In genomic region chrX:151804388-151804787, GRCm38 (mm10) we compare ENCODE assay signal across 8 mouse cellular contexts. TPM values are rescaled to one million over a fixed set of nuclear protein-coding genes. Genes with fewer than 3 reads are reported as not detected.
DNase-seq lines count a peak whose midpoint lies in the region; ATAC-seq and TF ChIP-seq lines count a peak whose summit lies in the region.

No protein-coding gene starts in this region.

- no peak for TF ChIP-seq EP300 in liver, postnatal 0 days (IDR thresholded peaks at IDR 0.05; ENCODE audit: low read depth)

- ATAC-seq in lung, embryonic 15.5 days (ENCODE audit: borderline replicate concordance, extremely low read depth, low FRiP score, low TSS enrichment): no peak
- no peak for ATAC-seq in forebrain, embryonic 14.5 days
- no peak for ATAC-seq in liver, postnatal 0 days
- no peak for ATAC-seq in monocyte, adult 5-6 weeks (replicated peaks; ENCODE audit: insufficient number of reproducible peaks, low FRiP score, low TSS enrichment, poor library complexity, severe bottlenecking)

- peak overlapping the region; percentile 56 for H3K9ac ChIP-seq in lung, embryonic 15.5 days
- peak overlapping the region; percentile 68 for H3K9ac ChIP-seq in forebrain, embryonic 14.5 days (ENCODE audit: low read length)
- peak overlapping the region; percentile 83 for H3K9ac ChIP-seq in liver, postnatal 0 days (replicated peaks)

- no peak overlapping the region for H3K27ac ChIP-seq in lung, embryonic 15.5 days
- no peak overlapping the region for H3K27ac ChIP-seq in forebrain, embryonic 14.5 days (ENCODE audit: low read depth, low read length)
- peak overlapping the region; percentile 99 for H3K27ac ChIP-seq in liver, postnatal 0 days (ENCODE audit: low read depth)

- H3K4me1 ChIP-seq in lung, embryonic 15.5 days: no peaks in the 10 kb centered on the region
- no peaks in the 10 kb centered on the region for H3K4me1 ChIP-seq in forebrain, embryonic 14.5 days (ENCODE audit: control insufficient read depth, insufficient read depth, low read length)
- 0 out of 2 replicates have a peak, but pooled peaks cover 2% of the 10 kb centered on the region for H3K4me1 ChIP-seq in liver, postnatal 0 days (ENCODE audit: insufficient read depth)

- WGBS in lung, embryonic 15.5 days: 18% methylated on average over 9 of the region's 9 CpGs
- 32% methylated on average over 9 of the region's 9 CpGs for WGBS in forebrain, embryonic 14.5 days
- WGBS in liver, postnatal 0 days (ENCODE audit: insufficient replicate concordance): 20% methylated on average over 9 of the region's 9 CpGs

- no peaks in the 10 kb centered on the region for H3K36me3 ChIP-seq in lung, embryonic 15.5 days
- H3K36me3 ChIP-seq in forebrain, embryonic 14.5 days (ENCODE audit: control insufficient read depth, insufficient read depth, low read length): 0 out of 2 replicates have a peak, but pooled peaks cover 2% of the 10 kb centered on the region
- no peaks in the 10 kb centered on the region for H3K36me3 ChIP-seq in liver, postnatal 0 days (replicated peaks; ENCODE audit: insufficient read depth, low read length)

- TF ChIP-seq CTCF in liver, postnatal 0 days (IDR thresholded peaks at IDR 0.05; ENCODE audit: low read depth): no peak

- peak; percentile 4 to 9 for DNase-seq in adrenal gland, postnatal 36 days
- DNase-seq in adrenal gland, postnatal 4 days (ENCODE audit: low spot score in 2 of 2): no peak
- no peak for DNase-seq in lung, postnatal 36 days
- peak; percentile 1 for DNase-seq in forebrain, embryonic 14.5 days (ENCODE audit: low spot score)
- peak; percentile 15 for DNase-seq in liver, postnatal 0 days
- DNase-seq in right cerebral cortex, postnatal 36 days (ENCODE audit: low spot score in 2 of 2): no peak

- peak overlapping the region; percentile 58 for H3K4me3 ChIP-seq in lung, embryonic 15.5 days
- H3K4me3 ChIP-seq in forebrain, embryonic 14.5 days (ENCODE audit: low read depth, low read length): peak overlapping the region; percentile 47
- H3K4me3 ChIP-seq in liver, postnatal 0 days (ENCODE audit: low read depth, low read length): peak overlapping the region; percentile 67

- H3K4me2 ChIP-seq in lung, embryonic 15.5 days: peak overlapping the region; percentile 59
- H3K4me2 ChIP-seq in forebrain, embryonic 14.5 days (ENCODE audit: low read length): peak overlapping the region; percentile 62
- peak overlapping the region; percentile 79 for H3K4me2 ChIP-seq in liver, postnatal 0 days (ENCODE audit: low read depth, low read length)

- no peaks in the 10 kb centered on the region for H3K9me3 ChIP-seq in lung, embryonic 15.5 days
- no peaks in the 10 kb centered on the region for H3K9me3 ChIP-seq in forebrain, embryonic 14.5 days (replicated peaks; ENCODE audit: control insufficient read depth, low read length)
- H3K9me3 ChIP-seq in liver, postnatal 0 days (ENCODE audit: low read length): no peaks in the 10 kb centered on the region

- no peaks in the 10 kb centered on the region; the same call in 1 of the 2 replicates for H3K27me3 ChIP-seq in lung, embryonic 15.5 days
- H3K27me3 ChIP-seq in forebrain, embryonic 14.5 days (replicated peaks; ENCODE audit: control insufficient read depth, insufficient read depth, low read length): no peaks in the 10 kb centered on the region
- no peaks in the 10 kb centered on the region for H3K27me3 ChIP-seq in liver, postnatal 0 days (ENCODE audit: insufficient read depth, low read length)

RNA-seq across cellular contexts. Expression of gene Huwe1, which starts 3.8 kb away (rescaled TPM):
- total RNA-seq in adrenal gland, postnatal 36 days (2021): 100 to 1,000 TPM; 207 to 238 TPM
- total RNA-seq in adrenal gland, postnatal 4 days (2021): 100 to 1,000 TPM; 213 to 240 TPM
- polyA plus RNA-seq in lung, embryonic 15.5 days (2015; fragmentation: Nextera tagmentation; extraction: Ambion mirVana): 54.8 and 58.0 TPM in 2 replicates
- 58.5 and 85.7 TPM in 2 replicates for polyA plus RNA-seq in forebrain, embryonic 14.5 days (2014; fragmentation: Nextera tagmentation; extraction: Ambion mirVana)
- polyA plus RNA-seq in liver, postnatal 0 days (2015; fragmentation: Nextera tagmentation; extraction: Ambion mirVana): 6.5 and 11.1 TPM in 2 replicates
- total RNA-seq in monocyte, adult 5-6 weeks (2017): 65.0 to 150 TPM (median 137 TPM) in 3 replicates

Comparison
In these comparisons a context has a peak if more than half of its experiments do, and no peak if none do; other contexts are left out.
1. DNase-seq: peak in adrenal gland, postnatal 36 days (2 of 2), forebrain, embryonic 14.5 days (single experiment) and liver, postnatal 0 days (single experiment); none in adrenal gland, postnatal 4 days (0 of 2), lung, postnatal 36 days (single experiment) and right cerebral cortex, postnatal 36 days (0 of 2).
2. Peak in every context shown above with its lines, with median percentiles within 50 percentile points of each other: H3K4me2 ChIP-seq, H3K4me3 ChIP-seq and H3K9ac ChIP-seq.